Mouse (Mus musculus) embryo, embryonic 11.5 days (tissue): ENCODE measurements around the gene Gnb5.
A peak's percentile ranks its signal among the peaks of the same experiment; 100 is the strongest.
"Not testable (repeated sequence)": the region's sequence is repeated elsewhere in the genome, so short reads cannot be mapped to it uniquely, and the experiment has no call there.

Experiments used
- DNase-seq: peaks from one replicate; pipeline ENCODE4 v3.0.0-alpha.2; 2012; ENCODE audit warnings: low read depth, low spot score

The Gnb5 gene

DNA sequence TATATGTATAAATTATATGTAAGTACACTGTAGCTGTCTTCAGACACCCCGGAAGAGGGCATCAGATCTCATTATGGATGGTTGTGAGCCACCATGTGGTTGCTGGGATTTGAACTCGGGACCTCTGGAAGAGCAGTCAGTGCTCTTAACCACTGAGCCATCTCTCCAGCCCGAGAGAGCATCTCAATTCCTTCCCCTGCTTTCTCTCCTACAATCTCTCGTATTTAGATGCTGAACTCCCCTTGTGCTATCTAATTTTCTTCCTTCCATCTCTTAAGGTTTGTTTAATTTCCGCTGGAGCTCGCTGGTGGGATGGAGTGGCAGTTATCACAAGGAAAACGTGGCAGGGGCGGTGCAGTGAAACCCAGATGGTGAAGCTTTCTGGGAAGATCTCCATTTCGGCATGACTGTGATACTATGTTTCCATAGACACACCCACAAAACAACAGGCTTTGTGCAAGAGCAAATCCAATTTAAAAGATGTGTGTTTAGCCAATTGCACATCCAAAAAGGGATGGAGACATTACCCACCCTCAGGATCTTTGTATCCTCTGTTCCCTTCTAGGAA, 51.1 kb downstream of the Gnb5 start:
- DNase-seq, result no peak

DNA sequence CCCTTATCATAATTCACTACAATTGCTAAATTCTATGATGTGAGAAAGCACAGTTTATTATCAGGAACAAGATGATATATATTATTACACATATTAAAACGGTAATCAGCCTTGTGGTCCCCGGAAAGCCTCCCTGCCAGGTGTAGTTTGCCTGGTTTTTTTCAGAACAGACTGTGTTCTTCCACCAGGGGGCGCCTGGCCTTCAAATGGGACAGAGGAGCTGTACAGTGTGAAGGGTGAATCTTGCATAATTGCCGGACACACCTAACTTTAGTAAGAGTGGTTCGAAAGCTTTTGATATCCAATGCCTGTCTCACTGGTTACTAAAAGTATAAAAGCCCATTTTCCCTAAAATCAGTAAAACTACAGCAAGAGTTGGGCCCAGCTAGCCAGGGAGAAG, 55.6 kb downstream of the Gnb5 start:
- DNase-seq, result peak; percentile 44

DNA sequence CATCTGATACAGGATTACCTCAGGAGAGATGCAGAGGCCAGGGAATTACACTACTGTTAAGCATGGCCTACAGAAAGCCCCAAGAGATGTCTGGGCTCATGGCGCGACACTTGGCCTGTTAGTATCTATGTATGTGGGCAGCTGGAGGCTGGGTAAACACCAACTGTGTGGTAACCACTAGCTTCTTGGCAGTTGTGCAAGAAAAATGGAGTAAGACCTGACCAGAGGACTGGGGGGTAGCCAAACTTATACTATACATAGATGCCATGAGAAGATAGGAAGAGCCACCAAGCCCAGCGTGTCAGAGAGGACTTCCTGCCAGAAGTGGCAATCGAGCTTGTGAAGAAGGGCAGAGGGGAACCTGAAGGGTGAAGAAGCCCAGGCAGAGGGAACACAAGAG, 56.1 kb downstream of the Gnb5 start:
- no peak for DNase-seq

DNA sequence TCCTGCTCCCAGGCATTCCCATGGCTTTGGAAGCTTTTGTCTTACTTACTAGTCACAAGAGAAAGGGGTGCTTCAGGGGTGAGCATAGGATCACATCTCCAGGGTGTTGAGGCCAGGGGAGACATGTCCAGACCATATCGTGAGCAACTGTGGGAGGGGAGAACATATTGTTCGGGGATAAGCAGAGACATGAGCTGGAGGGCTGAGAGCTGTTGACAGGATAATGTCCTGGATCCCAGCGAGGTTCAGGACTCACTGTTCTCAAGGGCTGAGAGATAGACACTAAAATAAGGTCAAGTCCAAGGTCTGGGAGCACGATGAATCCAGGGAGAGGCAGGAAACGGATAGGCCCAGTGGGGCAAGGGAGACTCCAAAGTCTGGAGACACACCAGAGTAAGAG, 56.9 kb downstream of the Gnb5 start:
- DNase-seq, result no peak

DNA sequence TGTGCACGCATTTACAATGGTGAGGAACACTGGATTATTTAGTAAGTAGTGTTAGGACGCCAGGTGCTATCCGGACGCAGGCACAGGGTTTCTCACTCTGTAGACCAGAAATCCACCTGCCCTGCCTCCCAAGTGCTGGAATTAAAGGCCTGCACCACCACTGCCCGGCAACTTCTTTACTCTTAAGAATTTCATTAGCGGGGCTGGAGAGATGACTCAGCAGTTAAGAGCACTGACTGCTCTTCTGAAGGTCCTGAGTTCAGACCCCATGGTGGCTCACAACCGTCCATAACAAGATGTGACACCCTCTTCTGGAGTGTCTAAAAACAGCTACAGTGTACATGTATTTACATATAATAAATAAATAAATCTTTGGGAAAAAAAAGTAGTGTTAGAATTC, 57.6 kb downstream of the Gnb5 start:
- DNase-seq, result not testable (repeated sequence)

DNA sequence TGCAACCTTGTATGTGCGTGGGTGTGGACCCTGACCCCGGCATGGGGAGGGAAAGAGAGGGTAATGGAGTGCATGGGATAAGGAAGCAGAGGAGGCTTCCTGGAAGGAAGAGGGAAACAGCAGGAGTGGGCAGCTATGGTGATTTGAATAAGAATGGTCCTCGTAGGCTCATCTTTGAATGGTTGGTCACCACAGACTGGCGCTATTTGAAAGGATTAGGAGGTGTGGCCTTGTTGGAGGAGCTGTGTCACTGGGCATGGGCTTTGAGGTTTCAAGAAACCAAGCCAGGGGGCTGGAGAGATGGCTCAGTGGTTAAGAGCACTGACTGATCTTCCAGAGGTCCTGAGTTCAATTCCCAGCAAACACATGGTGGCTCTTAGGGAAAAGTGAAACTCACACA, 59.1 kb downstream of the Gnb5 start:
- no peak for DNase-seq

DNA sequence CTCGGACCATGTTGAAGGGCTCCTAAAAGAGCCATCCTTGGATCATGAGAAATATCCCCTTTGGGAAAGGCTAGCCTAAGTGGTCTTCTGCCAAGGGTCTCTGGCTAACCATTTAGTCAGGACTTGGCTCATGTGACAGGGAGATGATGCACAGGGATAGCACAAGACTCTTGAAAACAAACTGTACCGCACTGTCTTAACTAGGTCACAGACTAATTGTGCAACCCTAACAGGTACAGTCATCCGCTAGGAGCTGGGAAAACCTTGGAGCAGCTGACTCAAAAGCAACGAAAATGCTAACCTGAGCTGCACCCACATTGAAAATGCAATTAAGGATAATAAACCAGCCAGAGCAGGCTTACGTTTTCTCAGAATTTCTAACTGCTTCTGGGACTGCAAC, 60.1 kb downstream of the Gnb5 start:
- no peak for DNase-seq

DNA sequence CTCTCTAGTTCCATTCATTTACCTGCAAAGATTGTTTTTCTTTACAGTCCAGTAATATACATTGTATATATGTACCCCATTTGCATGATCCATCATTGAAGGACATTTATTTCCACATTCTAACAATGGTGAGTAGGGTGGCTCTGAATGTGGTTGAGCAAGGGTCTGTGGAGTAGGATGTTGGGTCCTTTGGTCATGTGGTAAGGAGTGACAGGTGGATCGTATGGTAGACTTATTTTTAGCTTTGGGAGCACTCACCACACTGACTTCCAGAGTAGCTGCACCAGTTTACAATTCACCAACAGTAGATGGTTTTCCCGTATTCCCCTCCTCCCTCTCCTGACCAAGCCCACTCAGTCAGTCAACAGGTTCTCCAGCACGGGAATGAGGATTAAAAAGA, 62.7 kb downstream of the Gnb5 start:
- DNase-seq, result no peak

DNA sequence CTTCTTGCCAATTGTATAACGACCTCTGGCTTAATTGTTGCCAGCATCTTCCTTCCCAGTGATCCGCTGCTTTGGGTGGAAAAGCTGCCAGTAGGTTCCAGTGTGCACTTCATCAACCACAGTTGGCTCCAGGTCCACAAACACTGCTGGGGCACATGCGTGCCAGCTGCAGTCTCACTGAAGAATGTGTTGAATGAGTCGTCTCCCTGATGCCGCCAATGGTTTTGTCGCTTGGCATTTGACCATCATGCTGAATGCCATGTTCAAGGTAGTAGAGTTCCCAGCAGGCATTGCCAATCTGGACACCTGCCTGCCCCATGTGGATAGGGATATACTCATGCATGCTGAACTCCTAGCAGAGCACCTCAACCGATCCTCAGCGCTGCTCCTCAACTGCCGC, 69.5 kb downstream of the Gnb5 start:
- DNase-seq, result no peak

DNA sequence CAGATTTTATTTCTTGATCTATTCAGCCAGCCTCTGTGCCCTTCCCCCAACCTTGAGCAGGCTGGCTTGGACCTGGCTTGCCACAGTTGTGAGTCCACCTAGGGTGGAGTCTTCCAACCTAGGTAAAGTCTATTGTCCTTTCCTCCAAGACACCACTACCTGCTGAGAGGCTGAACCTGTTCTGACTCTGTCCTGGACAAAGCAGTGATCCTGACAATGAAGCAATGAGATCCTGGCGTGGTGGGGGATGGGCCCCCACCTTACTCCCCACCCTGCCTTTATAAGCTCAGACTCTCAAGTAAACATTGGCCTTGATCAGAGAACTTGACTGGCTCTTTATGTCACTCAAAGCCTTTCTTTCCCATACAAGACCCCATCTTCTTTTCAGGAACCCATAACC, 70.3 kb downstream of the Gnb5 start:
- DNase-seq, result no peak

DNA sequence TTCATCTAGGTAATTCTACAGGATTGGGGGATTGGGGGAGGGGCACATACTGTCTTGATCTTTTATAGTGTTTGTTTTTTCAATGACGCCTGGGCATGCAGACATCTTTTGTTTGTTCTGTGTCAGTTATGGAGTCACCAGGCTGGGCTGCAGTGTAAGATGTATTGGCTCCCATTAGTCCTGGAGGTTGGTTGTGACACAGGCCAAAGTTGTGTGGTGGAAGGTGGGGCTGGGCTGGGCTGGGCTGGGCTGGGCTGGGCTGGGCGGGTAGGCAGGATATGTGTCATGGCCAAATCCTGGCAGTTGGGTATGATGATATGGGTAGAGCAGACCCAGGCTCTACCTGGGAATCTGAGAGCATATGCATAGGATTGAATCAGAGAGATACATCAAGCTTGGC, 72.7 kb downstream of the Gnb5 start:
- DNase-seq, result no peak

DNA sequence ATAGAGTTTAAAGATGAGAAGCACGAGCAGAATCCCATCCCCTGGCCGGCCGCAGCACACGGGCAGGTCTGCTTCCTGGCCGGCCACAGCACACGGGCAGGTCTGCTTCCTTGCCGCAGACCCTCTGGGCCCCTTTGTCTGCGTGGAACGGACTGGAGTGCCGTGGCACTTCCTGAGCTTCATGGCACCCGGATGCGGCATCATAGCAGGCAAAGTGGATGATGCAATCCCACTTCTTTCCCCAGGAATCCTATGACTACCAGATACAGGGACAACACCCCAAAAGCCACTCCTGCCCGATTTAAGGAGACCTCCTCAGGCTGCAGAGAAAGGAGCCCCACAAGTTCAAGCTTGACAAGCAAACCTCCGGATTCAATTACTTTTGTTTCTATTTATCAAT, 76.7 kb downstream of the Gnb5 start:
- DNase-seq, result no peak

DNA sequence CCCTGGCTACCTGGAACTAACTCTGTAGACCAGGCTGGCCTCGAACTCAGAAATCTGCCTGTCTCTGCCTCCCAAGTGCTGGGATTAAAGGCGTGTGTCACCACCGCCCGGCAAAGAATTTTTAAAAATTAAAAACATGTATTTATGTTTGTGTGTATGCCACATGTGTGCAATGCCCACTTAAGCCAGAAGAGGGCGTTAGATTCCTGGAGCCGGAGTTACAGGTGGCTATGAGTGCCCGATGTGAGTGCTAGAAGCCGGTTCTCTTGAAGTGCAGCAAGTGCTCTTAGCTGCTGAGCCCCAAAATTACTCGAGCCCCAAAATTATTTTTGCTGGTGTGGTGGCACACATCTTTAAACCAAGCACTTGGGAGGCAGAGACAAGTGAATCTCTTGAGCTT, 77.7 kb downstream of the Gnb5 start:
- DNase-seq, result no peak

DNA sequence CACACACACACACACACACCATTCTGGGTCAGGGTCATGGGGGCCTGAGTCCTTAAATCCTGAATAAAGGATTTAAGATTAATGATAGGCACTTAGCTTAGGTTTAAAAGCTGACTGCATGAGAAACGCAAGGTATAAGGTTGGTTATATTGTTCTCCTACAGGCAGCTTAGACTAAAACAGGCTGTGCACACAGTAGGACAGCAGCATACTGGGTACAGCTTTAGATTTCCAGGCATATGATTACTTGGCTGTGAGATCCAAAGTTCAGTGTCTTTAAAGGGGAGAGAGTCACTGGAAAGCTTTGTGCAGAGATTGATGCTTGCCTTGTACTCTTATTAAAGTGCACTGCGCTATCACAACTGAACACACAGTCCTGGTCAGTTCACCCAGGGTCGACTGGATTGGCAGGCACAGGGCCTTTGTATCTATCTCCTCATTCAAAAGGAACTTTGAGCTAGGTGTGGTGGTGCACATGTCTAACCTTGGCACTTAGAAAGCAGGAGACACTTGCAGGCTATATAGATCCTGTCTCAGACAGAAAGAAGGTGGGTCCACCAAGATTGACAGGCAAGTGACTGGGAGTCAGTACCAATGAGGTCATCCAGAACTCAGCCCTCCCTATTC, 78.4 kb downstream of the Gnb5 start:
- no peak for DNase-seq

DNA sequence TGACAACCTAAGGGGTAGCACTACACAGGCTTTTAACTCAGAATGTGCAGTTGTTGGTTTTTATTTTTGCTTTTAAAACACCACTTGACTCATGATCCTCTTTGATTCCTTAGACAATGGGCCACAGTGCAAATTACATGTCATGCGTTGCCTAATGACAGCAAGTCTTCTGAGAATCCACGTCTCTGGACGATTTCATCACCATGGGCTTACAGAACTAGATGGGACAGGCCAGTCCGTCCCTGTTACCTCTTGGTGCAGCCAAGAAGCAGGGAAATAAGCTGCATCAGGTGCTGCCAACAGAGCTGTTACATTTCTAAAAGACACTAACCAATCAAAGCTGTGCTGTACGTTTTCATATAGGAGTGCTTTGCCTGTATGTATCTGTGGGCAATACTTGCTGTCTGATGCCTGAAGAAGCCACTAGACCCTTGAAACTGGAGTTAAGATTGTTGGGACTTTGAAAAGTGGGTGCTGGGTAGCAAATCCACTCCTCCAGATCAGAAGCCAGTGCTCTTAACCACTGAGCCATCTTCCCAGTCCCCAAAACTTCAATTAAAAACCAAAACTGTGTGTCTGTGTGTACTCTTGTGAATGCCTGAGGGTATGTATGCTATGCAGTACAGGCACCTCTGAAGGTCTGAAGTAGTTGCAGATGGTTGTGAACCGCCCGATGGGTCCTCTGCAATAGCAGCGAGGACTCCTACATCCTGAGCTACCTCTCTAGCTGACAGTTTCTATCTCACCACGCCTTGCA, 79.3 kb downstream of the Gnb5 start:
- DNase-seq, result no peak

DNA sequence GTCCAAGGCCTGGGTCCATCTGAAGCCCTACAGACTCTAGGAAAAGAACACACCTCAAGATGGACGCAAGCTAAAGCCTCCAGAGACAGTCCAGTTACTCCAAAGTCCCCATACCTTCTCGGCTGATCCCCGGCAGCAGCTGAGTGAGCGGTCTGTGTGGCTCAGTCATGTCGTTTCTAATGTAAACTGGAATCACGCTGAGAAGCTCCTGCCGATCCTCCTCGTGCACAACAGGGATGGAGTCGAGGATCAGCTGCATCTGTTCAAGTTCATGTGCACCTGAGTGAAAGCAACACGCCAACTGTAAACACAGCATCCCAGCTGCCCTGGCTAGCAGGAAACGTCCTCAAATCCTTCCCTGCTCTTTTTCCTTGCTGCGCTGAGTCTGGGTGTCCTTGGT, 87.2 kb downstream of the Gnb5 start:
- DNase-seq, result no peak
